Mouse (Mus musculus): ENCODE results near the gene Olfr127. TPM values are rescaled to one million over a fixed set of nuclear protein-coding genes. Genes with fewer than 3 reads are reported as not detected.
"Not testable (repeated sequence)": the region's sequence is repeated elsewhere in the genome, so short reads cannot be mapped to it uniquely, and the experiment has no call there.

Olfr127 gene
- not detected for total RNA-seq (2021)
- long read RNA-seq = 0 reads

DNA sequence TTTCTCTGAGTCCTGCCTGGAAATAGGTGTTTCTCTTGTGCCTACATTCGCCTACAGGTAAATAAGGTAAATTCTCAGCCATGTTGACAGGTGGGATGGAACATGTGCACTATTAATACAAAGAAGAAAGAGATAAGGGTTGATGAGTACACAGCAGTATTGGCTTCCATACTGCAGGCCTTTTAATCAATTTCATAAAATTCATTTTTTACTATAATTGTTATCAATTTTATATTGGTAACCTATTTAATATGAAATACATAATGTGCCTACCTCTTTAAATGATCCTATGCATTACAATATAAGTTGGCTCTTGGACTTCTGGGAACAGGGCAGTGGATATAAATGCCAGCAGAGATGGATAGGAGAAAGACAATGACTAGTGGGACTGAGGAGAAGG lies at the start of gene Olfr127:
Gene Olfr127 (plus strand): TSS at position 301 of the 400 bp plus-strand sequence.
- no peak for DNase-seq (ENCODE audit: low spot score in 2 of 2)

DNA sequence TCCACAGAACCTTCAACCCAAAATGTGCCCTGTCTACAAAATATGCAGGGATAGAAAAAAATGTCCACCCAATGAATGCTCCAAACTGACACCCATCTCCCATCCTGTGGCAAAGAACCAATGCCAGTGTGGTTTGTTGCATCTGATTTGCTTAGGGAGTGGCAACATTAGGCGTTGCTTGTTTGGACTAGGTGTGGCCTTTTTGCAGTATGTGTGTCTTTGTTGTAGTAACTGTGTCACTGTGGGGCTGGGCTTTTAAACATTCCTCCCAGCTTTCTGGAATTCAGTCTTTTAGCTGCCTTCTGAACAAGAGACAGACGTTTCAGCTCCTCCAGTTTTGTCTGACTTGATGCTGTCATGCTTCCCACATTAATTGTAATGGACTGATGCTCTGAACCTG lies 36.3 kb upstream of the Olfr127 start:
- no peak for DNase-seq (ENCODE audit: low spot score in 2 of 2)

DNA sequence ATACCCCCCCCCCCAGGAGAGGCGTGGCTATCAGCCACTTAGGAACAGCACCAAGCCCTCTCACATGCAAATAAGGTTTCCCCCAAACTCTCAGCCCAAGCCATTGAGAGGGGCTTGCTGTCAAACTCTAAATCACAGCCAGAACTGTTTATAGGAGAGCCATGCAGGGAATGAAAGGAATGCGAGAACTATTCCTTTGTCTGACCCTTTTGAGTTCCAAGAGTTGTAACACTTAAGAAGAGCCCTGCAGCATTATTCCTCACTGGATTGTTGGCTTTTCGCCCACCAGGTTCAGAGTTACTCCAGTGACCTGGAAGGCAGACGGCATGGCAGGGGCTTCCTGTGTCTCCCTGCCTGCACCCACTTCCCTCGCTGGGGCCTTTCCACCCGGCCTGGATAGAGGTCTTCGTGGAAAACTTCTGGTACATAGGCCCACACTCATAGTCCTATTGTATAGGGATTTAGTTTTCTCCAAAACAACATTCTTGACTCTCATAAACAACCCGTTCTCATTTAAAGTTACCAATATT lies 30.5 kb upstream of the Olfr127 start:
- DNase-seq (ENCODE audit: low spot score in 2 of 2) = no peak

DNA sequence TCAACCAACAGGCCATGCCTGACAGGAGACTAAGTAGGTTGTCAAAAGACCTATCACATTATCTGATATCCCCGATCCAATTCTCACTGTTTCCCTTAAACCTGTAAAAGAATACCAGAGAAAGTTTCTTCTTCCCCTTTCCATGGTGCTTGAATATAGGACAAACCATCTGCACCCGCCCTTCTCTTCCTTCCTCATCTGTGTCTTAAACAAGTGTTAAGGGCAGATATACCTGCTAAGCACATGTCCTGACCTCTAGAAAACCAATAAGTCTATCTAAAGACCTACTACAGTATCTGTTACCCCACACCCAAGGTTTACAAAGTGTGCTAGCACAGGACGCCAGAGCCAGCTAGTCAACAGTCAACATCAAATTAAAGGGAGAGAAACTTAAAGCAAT lies 26.4 kb upstream of the Olfr127 start:
- DNase-seq (ENCODE audit: low spot score in 2 of 2) = no peak

DNA sequence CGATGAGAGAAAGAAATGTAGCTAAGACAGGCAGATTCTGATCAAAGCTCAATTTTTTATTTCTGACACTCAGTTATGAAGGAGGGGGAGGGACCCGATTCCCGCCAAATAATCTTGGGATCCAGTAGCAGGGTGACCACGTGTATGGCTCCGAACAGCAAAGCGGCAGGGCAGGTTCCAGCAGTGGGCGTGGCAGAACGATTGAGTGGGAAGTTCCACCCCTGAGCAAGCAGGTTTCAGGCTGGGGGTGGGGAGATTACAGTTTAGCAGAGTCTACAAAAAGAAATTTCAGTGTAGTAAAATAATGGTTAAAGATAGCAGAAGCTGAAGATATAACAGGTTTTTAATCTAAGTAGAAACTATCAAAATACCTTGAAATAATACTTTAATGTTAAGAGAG lies 6.6 kb downstream of the Olfr127 start:
- not testable (repeated sequence) for DNase-seq (ENCODE audit: low spot score in 2 of 2)

DNA sequence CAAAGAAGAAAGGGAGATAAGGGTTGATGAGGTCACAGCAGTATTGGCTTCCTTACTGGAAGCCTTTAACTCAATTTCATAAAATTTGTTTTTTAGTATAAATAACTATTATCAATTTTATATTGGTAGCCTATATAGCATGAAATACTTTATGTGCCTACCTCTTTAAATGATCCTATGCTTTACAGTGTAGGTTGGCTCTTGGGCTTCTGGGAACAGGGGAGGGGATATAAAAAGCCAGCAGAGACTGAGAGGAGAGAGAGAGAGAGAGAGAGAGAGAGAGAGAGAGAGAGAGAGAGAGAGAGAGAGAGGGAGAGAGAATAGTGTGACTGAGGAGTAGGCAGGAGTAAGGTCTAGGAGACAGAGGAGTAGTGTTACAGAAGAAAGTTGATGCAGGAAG lies 20.0 kb downstream of the Olfr127 start, which contains the start of gene Olfr128:
Gene Olfr128 (plus strand): TSS at position 301 of the 400 bp plus-strand sequence.
- no peak for DNase-seq (ENCODE audit: low spot score in 2 of 2)

DNA sequence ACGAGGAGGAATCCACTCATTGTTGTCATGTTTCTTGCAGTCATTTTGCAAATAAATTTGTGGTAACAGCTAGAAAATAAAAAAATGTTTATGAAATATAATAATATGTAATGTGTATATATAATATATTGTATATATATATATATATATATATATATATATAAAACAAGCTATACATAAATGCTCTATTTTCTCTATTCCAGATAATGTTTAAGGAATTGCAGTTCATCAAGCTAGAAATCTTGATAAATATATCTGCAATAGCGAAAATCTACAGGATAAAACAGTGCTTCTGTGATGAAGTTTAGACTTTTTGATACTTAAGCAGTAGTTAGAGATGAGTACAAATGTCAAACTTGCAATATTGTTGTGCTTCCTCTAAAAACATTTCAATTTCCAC lies 52.7 kb downstream of the Olfr127 start, which contains the start of gene Olfr761:
Gene Olfr761 (minus strand): TSS at position 101 of the 400 bp plus-strand sequence.
- DNase-seq (ENCODE audit: low spot score in 2 of 2) = no peak

Other genes starting within 250 kb of the Olfr127 start
- not detected for gene Olfr117, start 236.7 kb upstream of the Olfr127 start, total RNA-seq (2021)
- not detected for gene Olfr118, start 233.4 kb upstream of the Olfr127 start, total RNA-seq (2021)
- gene Olfr119, start 203.9 kb upstream of the Olfr127 start, total RNA-seq (2021) = not detected
- gene Olfr120, start 178.6 kb upstream of the Olfr127 start, total RNA-seq (2021) = not detected
- not detected for gene Olfr121, start 151.6 kb upstream of the Olfr127 start, total RNA-seq (2021)
- gene Olfr122, start 131.8 kb upstream of the Olfr127 start, total RNA-seq (2021) = not detected
- not detected for gene Olfr123, start 106.9 kb upstream of the Olfr127 start, total RNA-seq (2021)
- gene Olfr124, start 100.5 kb upstream of the Olfr127 start, total RNA-seq (2021) = not detected
- not detected for gene Olfr125, start 67.5 kb upstream of the Olfr127 start, total RNA-seq (2021)
- not detected for gene Olfr126, start 53.0 kb upstream of the Olfr127 start, total RNA-seq (2021)
- not detected for gene Olfr128, start 20.1 kb downstream of the Olfr127 start, total RNA-seq (2021)
- gene Olfr761, start 52.6 kb downstream of the Olfr127 start, total RNA-seq (2021) = not detected
- not detected for gene Olfr129, start 159.6 kb downstream of the Olfr127 start, total RNA-seq (2021)
- not detected for gene Olfr130, start 163.5 kb downstream of the Olfr127 start, total RNA-seq (2021)
- not detected for gene Olfr131, start 188.3 kb downstream of the Olfr127 start, total RNA-seq (2021)
- not detected for gene Olfr132, start 234.1 kb downstream of the Olfr127 start, total RNA-seq (2021)
- gene Olfr133, start 244.8 kb downstream of the Olfr127 start, total RNA-seq (2021) = not detected

Measured in layer of hippocampus, adult 18-20 months (tissue).